Mouse (Mus musculus): ENCODE measurements at regions not wholly inside any gene's neighbourhood (a gene's known extent, or its start where the extent isn't known, plus 50 kb on each side); places are given as distances from the start of the nearest gene placed in this dataset.

DNA sequence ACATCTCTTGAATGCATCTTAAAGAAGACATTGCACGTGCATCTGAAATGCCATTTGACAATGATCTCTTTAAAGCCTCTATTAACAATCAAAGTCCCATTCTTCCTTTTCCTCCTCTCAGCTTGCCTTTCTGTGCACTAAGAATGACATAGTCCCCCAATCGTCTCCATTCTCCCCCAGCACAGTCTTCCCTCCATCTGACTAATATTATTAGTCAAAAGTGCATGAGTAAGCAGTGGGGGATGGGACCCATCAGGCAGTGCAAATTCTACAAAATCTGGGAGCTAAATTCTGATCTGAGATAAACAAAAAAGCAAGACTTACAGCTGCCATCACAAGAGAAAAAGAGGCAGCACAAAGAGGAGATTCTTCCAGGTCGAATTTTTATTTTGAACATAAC is 475.0 kb downstream of the Efnb2 start:
- no peak for DNase-seq (ENCODE audit: low read depth, low spot score)

- peak; percentile 40 for DNase-seq (ENCODE audit: low read depth, low spot score)
Observed at GRCm38 (mm10) chr8:8183233-8183622, 477.8 kb downstream of the Efnb2 start.

DNA sequence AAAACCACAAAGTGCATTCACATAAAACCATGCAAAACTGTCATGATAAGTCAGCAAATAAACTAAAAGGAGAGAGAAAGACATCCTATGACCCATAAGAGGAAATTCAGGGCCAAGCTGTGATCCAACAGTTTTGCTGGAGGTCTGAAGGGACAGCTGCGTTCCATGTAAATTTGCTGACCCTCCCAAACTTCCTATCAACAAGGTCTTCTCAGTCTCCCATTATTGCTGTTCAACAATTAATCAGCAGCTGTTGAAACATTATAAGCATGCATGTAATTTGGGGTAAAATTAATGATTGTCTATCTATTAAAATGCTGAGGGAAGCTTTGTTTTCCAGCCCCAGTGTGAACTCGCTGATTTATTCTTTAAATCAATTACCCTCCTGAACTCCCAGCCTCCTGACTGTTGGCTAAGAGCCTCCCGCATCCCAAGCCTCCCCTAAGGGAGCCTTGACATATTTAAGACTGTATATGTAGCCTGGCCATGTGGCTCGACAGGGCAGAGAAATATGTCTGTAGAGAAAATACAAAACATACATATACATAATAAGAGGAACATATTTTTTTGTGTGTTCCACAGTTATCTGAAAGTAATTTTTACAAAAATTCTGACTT is 478.3 kb downstream of the Efnb2 start:
- DNase-seq (ENCODE audit: low read depth, low spot score): peak; percentile 62

- no peak for DNase-seq (ENCODE audit: low read depth, low spot score)
Observed at GRCm38 (mm10) chr8:8182108-8182507, 478.9 kb downstream of the Efnb2 start.

DNA sequence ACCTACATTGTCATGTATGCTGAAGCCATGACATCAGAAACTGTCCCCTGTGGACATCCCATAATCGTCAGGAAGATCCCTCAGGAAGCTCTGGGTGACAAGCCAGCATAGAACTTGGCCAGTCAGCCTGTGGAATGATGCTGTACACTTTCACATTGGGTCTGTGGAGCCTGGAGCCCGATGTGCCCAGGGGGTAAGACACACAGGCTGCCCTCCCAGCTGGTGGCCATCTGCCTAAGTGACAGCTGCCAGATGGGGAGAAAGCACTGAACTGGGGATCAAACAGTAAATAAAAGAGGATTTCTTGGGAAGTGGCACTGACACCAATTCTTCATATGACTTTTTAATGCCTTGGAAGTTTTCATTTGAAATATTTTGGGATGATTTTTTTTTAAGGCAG is 486.8 kb downstream of the Efnb2 start:
- peak; percentile 29 for DNase-seq (ENCODE audit: low read depth, low spot score)

DNA sequence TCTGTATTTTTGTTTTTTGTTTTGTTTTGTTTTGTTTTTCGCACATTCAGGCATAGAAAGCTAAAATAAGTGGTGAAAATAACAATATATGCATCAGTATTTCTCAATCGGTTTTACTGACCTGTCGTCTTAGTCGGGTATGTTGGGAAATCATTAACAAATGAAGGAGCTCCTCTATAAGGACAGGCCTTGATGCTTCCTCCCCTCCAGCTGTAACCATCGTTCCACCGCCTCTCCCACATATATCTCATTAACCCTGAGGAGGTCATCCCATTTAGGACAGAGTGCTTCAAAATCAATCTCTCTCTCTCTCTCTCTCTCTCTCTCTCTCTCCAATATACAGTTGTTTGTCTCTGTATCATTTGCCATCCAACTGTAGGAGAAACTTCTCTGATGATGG is 492.4 kb downstream of the Efnb2 start:
- DNase-seq (ENCODE audit: low read depth, low spot score): no peak

DNA sequence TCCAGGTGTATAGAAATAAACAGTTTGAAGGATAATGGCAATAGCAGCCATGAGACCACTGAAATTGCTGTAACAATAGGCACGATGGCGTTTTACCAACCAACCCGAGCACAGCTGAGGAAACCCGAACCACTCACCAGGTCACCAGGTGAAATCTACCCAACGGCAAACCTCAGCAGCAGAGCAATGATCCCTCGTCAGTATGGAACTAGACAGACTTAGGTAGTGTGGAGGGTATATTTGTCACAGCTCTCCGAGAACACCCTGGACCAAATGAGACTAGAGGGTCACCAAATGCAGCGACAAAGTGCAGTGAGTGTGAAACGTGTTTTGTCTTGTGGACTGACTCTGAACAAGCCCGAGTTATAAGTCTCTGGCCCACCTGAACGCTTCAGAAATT is 492.8 kb downstream of the Efnb2 start:
- DNase-seq (ENCODE audit: low read depth, low spot score): no peak

DNA sequence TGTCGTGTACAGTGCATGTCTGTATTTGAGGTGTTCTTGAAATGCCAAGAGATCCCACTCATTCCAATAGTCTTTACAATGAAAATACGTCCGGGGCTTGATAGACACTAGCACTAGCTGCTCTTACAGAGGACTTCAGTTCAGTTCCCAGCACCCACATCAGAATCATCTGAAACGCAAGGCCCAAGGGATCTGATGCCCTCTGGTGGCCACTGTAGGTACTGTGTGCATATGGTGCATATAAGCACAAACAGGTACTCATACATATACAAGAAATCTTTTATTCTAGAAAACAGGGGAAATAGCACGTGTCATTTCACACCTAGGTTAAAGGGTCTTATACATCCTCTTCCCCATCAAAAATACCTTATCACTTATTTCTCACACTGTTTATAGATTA is 513.5 kb downstream of the Efnb2 start:
- no peak for DNase-seq (ENCODE audit: low read depth, low spot score)

- DNase-seq (ENCODE audit: low read depth, low spot score): no peak
Observed at GRCm38 (mm10) chr8:8142933-8143495, 518.0 kb downstream of the Efnb2 start.

- DNase-seq (ENCODE audit: low read depth, low spot score): no peak
Observed at GRCm38 (mm10) chr8:8142461-8142860, 518.6 kb downstream of the Efnb2 start.

- no peak for DNase-seq (ENCODE audit: low read depth, low spot score)
Observed at GRCm38 (mm10) chr8:8139720-8140119, 521.3 kb downstream of the Efnb2 start.

DNA sequence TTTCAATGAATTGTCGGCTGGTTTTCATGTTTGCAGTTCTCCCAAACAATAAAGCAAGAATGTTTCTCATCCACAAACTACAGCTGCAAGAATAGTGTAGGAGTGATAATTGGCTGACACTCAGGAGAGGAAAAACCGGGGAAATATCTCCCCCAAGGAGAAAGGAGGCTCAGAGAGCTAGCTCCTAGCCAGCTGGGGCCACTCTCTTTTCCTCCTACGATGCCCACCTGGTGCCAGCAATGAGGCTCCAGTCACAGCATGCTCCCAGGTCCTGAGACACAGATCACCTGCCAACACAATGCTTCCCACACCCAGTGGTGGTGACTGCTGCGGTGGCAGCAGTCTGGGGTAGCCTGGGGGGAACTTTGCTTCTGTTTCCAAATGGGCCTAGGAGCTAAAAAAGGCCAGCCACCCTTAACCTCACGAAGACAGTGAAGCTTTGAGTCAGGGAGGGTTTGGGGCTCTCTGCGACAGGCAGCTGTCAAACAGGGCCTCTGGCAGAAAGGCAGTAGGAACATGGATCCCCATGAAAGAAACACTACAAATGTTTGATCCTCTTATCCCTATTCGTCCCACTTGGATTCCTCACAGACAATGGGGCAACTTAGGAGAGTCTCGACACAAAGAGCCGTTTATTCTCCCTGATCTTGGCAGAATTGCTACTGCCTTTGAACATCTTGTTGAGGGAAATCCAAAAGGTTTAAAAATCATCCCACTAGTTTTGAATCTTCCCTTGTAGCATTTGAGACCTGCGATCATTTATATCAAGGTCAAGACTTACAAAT is 527.8 kb downstream of the Efnb2 start:
- DNase-seq (ENCODE audit: low read depth, low spot score): no peak

- peak; percentile 68 for DNase-seq (ENCODE audit: low read depth, low spot score)
Observed at GRCm38 (mm10) chr8:8131961-8132376, 529.1 kb downstream of the Efnb2 start.

DNA sequence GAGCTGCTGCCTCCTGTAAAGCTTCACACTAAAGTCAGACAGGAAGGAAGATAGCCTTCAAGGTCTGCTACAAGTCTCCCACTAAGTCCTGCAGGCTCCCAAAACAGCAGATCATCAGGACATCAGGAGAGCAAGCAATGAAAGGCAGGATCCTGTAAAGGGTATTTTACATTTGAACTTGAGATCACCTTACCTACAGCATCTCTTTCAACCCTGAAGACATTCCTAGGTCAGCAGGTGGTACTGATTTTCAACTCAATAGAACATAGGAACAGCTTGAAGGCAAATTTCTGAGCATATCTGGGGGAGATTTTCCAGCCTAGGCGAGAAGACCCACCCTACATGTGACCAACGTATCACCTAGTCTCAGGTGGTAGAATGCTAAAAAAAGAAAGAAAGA is 530.2 kb downstream of the Efnb2 start:
- no peak for DNase-seq (ENCODE audit: low read depth, low spot score)

DNA sequence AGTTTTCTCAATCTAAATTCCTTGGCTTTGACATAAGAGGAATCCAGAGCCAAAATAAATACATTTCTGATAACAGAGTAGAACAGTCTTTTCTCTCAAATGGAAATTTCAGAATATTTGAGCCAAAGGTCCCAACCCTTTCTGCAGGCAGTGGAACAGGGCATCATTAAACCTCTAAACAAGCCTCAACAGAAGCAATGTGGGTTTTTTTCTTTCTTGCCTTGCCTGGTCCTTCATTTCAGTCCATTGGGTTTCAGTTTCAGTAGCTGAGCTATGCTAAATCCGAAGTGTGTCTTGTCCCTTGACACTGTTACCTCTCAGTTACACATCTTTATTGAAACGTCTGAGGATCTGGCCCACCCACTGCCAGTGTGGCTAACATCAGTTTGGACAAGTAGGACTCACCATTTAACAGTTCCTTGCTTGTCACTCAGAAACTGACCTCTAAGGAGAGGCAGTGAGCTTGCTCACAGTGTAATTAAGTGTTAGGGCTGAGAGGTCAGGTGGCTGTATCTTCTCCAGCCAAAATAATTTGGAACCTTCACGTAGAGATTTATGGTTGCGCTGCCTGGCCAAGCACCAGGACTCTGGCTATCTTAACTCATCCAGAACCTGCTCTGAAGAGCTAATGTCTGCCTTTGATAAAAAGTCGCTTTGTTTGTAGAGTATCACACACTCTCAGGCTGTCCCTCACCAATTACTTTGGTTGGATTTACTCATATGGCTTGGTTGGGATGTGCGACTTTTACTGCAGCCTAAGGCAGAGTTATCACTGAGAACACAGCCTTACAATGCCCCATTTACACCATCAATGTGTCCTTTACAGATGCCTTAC is 545.2 kb downstream of the Efnb2 start:
- no peak for DNase-seq (ENCODE audit: low read depth, low spot score)

DNA sequence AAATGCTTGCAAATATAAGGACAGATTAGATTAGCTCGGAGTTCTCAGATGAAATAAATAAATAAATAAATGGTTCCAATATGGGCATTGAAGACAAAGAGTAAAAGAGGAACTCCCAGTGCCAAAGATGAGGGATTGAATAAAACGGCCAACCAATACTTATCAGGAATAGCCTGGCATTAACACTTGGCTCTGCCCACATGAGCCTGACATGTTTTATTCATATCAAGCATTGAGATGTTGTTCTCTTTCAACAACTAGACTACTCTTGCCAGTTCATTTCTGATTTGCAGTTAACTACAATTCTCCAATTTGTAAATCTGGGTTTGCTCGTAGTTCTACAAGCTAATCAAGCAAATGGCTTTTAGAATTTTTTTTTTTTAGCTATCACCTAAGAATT is 546.4 kb downstream of the Efnb2 start:
- DNase-seq (ENCODE audit: low read depth, low spot score): no peak

- no peak for DNase-seq (ENCODE audit: low read depth, low spot score)
Observed at GRCm38 (mm10) chr8:8109785-8110350, 551.2 kb downstream of the Efnb2 start.

GRCm38 (mm10) chr8:8103492-8103891 is 557.5 kb downstream of the Efnb2 start:
- DNase-seq (ENCODE audit: low read depth, low spot score): no peak

DNA sequence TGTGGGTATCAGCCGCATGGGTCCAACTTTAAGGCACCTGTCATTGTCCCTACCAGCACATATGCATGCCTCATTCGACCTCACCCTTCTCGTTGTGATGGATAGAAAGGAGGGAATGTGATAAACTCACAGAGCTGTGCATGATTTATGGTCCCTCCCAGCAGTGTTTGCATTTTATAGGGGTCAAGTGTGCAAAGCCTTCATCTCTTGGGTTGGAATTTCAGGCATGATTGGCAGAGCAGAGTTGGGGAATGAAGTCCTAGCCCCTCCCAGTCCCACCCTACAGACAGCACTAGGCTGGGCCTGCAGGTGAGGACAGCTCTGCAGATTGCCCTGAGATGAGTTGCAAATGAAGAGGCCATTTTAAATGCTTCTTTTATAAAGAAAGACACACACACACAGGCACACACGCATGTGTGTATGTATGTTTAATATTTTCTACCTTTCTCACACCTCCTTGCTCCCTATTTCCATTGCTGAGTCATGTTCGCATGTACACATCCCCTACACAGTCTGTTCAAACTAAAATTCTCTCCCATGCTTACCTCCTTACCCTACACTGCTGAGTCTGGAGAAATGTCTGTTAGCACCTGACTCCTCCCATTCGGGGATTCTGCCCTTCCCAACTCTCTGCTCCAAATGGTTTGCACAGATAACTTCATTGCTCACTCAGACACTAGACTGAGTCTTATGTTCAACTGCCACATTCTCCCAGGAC is 558.9 kb downstream of the Efnb2 start:
- peak; percentile 76 for DNase-seq (ENCODE audit: low read depth, low spot score)

DNA sequence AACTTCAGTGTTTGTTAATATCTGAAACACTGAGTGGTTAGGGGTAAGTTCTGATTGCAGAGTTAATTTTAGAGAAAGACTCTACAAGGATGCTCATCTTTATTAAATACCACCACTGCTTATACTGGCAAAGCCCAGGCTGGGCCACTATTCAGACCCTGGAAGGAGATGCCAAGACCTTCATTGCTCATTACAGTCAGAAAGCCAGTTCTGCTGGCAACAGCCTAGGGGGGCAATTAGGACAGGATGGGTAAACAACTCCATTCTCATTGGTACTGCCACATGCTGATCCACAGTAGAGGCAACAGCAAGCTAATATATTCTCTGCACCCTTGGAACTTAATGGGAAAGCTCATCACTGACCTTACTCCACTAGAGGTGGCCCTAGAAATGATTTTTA is 568.5 kb downstream of the Efnb2 start:
- no peak for DNase-seq (ENCODE audit: low read depth, low spot score)

DNA sequence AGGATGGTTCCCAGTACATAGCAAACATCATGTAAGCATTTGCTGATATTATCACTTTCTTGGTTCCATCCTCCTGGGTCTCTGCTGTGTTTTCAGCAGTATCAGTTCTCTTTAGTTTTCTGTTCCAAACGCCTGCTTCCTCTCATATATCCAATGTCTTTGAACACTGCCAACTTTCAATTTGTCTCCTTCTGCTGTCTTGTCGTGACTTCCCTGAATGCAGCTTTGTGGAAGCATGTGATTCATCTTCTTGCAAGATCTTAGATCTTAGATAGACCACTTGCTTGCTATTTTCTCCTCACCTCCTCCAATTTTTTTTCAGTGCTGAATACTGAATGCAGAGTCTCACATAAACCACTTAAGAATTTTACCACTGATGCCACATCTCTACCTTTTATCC is 576.4 kb downstream of the Efnb2 start:
- DNase-seq (ENCODE audit: low read depth, low spot score): no peak
